Mouse (Mus musculus) spleen, adult 12 weeks (tissue): ENCODE data around the gene Zfp580.
"Not testable (repeated sequence)": the region's sequence is repeated elsewhere in the genome, so short reads cannot be mapped to it uniquely, and the experiment has no call there.

Experiments
- DNase-seq: peaks from one replicate; pipeline ENCODE4 v3.0.0; 2022; ENCODE audit warnings: low spot score

Gene Zfp580

DNA sequence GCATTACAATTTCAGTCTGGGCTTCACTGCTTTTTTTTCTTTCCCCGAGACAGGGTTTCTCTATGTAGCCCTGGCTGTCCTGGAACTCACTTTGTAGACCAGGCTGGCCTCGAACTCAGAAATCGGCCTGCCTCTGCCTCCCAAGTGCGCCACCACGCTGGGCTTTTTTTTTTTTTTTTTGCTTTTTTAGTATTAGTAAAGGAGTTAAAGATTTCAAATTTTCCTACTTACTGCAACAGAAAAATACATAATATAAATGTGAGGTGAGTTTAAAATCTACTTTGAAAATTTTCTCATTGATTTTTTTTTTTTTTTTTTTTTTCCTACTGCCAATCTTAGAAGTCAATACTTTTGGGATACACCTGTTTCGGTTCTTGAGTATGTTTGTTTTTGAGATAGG is 13.5 kb downstream of the Zfp580 start:
- no peak for DNase-seq

DNA sequence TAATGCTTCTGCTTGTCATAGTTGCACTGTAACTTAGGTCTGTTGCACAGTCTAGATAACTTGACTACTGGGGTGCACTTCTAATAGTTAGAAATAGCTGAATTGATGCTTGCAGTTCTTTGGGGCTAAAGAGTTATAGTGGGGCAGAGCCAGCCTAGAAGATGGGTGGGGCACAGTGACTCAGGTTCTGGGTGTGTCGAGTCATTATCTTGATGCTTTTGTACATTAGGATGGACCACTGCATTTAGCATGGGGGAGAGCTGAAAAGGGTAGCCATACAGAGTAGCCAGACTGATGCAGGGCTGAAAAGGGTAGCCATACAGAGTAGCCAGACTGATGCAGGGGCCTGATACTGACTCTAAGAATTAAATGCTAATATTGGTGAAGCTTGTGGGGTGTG is 22.2 kb downstream of the Zfp580 start:
- no peak for DNase-seq

DNA sequence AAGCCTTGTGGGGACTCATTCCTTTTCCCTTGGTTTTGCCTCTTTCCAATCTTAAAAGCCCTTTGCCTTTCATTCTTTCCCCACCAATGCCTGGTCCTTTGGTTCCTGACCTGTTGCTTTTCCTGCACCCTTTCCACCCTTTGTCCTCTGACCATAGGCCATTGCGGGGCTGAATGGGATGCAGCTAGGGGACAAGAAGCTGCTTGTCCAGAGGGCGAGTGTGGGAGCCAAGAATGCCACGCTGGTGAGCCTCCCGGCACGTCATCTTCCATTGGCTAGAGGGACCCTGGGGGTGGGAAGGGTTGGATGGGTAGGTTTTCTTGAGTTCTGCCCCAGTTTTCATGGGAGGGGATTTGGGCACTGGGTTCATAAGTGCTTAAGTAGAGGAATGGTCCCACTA is 23.6 kb downstream of the Zfp580 start:
- DNase-seq = no peak

DNA sequence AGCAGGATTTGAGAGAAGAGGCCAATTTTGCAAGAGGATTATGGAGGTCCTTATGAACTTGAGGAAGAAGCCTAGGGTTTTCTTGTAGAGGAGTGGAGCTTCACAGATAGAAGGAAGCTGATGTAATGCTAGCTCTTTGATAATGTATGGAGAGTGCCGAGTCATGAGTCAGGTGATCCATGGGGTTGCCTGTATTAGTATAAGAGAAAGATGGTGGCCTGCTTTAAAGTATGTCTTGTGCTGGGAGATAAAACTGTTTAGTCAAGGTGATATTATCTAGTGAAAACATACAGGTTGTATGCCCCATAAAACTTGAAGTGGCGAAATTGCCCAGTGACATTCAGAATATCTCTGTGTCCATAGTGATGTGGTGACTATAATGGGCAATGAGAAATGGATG is 25.6 kb downstream of the Zfp580 start:
- no peak for DNase-seq

DNA sequence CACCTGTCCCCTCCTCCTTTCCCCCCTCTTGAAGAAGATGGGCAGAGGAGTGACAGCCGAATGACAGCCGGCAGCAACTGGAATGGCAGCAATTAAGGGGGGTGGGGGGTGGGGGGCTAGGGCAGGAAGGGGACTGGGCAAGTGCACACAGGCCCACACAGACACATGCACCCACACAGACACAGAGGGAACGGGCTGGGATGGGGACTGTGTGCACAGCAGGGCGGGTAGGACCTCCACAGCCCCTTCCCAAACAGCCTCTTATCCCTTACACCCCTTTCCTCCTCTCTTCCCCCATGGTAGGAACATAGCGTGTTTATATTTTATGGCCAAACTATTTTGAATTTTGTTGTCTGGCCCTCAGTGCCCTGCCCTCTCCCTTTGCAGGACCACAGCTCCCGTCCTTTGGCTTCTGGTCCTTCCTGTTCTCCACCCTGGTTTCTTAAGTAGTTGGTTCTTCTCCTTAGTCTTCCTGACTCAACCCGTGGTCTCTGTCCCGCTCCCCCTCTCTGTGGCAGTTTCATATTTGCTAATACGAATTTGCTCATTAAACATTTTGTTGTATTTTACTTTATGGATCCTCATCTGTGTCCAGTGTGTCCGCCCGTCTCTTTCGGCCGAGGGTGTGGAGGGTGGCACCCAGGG is 28.1 kb downstream of the Zfp580 start:
- not testable (repeated sequence) for DNase-seq

DNA sequence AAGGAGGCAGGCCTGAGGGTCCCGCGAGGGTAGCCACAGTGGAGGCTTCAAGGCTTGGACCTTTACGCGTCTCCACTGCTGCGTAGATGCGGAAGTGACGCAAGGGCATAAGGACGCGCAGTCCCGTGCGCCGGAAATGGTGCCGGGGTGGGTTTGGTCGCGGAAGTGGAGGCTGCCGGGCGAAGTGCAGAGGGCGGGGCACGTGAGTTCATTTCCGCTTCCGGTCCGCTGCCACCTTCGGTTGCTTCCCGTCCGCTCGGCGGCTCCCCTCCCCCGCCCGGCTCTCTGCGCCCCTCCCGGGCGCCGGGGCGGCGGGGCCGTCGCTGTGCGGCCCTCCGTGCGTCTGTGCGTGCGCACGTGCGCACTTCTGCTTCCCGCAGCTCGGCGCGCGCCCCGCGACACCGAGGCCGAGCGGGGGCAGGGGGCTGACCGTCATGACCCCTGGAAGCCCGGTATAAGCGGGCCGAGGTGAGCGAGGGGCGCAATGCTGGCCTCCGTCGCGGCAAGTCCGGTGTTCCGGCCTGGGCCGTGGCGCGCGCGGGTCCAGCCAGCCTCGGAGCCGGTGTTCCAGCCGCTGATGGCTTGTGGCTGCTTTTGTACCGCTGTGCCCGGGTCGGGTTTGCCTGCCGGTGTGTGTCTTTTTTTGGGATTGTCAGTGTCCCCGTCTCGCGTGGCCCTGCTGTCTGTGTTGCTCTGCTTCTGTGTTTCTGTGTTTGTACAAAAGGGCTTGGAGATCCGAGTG is 28.8 kb downstream of the Zfp580 start, which contains the start of gene Epn1:
Epn1 (plus strand) TSS at position 226 of the 742 bp plus-strand sequence.
- peak; percentile 89 for DNase-seq

DNA sequence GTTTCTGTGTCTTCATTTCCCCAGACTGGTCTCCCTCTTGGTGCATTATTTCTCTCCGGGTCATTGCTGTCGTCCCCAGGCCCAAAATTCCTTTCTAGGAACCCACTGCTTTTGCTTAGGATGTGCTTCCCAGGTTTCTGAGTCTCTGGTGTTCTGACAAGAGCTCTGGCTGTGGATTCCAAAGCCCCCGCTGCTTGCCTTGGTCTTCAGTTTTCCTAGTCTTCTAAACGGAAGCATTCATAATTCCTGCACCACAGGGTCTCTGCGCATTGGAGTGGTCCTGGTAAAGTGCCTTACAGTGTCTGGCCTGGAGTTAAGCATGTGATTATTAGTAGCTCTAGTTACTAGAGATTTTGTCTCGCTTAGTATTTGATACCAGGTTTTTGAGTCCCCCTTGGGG is 29.5 kb downstream of the Zfp580 start:
- DNase-seq = no peak

DNA sequence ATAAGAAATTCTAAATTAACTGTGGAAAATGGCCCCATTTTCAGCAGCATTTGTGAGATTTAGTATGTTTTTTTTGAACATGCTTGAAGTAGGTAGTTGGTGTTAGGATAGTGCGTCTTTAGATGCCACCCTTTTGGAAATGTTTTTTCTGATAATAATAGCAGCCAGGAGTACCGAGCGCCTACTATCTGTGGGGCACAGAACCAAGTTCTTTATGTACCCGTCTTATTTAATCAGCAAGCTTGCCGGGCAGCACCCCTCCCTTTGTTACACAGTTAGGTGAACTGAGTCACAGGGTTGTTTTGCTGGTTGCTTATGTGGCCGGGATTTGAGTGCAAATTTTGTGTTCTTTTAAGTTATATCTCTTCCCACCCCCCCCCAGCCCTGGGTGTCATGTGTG is 29.9 kb downstream of the Zfp580 start:
- DNase-seq = no peak

DNA sequence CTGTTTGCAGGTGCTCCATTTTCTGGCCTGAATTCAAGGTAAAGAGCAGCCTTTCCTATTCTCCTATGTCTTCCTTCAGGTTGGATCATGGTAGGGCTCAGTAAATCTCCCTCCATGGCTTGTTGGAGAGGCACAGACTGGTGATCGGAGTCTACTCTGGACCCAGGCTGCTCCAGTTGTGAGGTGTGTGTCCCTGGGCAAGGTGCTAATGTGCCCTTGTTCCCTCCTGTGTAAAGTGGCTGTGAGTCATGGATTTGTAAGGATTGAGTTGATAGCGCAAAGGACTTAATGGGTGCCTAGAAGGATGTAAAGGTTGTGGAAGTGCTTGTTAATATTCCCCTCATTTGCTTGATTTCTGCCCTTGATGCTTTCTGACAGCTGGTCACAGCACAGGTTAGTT is 30.6 kb downstream of the Zfp580 start:
- DNase-seq = no peak

DNA sequence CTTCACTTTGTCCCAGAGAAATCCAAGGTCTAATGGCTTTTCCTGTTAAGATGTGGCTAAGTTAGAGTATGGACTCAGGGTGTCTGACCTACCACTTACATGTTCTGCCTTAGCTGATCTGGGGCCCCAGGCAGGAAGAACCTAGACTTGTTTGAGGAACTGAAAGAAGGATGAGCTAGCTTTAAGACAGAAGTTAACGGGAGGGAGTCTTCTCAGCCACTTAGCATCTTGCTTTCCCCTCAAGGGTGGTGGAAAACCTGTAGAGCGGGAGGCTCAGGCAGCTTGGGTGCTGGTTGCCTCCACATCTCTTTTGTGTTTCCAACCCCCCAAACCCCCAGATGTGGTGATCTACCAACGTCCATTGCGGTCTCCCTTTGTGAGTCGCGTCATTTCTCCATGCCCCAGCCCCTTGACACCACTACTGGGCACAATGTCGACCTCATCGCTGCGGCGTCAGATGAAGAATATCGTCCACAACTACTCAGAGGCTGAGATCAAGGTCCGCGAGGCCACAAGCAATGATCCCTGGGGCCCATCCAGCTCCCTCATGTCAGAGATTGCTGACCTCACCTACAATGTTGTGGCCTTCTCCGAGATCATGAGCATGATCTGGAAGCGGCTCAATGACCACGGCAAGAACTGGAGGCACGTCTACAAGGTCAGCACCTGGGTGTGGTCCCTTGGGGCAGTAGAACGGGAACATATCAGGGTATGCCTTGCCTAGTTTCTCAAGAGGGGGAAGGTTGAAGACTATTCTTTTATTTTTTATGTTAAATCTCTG is 32.2 kb downstream of the Zfp580 start:
- no peak for DNase-seq

DNA sequence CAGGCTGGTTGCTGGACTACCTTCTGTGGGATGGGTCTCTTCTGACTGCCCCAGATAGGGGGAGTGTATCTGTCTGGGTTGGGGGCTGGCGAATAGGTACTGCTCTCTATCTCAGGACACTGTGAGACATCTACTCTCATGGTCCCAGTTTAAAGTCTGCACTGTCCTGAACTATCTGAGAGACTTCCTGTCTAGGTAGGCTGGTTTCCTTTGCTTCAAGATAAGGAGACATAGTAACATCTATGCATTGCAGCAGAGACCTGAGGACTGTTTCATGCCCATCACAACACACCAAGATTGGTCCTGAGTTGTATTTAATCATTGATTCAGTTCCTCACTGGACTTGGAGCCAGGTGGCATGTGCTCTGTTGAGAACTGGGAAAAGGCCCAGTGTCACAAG is 34.2 kb downstream of the Zfp580 start:
- DNase-seq = no peak

DNA sequence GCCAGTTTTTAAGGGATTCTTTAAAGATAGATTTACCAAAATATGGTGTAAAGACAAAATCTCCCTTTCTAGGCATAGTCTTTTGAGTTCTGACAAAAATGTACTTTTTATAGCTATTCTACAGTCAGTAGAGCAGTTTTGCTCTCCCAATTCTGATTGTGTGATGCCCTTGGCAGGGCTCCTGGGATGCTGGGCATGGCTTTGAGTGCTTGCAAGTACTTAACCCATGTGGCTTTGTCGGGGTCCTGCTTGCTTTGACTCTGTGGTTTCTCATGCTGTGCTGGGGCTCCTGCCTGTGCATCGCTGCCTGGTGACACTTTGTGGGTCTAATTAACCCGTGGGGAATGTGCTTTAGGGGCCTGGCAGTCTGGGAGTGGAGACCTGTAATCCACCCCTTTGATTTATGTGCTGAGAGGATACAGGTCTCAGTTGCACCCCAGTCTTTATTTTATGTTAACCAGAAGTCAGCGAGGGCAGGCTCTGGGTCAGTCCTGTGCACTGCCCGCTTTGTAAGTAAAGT is 35.6 kb downstream of the Zfp580 start:
- DNase-seq = no peak

DNA sequence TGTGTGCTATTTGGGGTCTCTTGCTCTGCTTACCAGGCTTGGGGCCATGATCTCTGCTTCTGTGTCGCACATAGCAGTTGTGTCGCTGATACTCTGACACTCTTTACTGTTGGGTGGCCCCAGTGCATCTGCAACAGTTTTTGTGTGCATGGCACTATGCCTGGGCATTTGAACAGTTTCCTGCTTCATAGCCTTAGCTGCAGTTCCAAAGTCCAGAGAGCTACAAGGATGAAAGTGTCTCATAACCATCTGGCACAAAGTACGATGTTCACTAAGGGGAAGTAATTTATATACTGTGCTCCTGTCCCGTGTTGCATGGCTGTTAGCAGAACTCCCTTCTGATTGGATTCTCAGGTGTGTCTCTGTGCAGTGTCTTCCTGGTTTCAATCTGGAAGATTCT is 36.5 kb downstream of the Zfp580 start:
- no peak for DNase-seq

DNA sequence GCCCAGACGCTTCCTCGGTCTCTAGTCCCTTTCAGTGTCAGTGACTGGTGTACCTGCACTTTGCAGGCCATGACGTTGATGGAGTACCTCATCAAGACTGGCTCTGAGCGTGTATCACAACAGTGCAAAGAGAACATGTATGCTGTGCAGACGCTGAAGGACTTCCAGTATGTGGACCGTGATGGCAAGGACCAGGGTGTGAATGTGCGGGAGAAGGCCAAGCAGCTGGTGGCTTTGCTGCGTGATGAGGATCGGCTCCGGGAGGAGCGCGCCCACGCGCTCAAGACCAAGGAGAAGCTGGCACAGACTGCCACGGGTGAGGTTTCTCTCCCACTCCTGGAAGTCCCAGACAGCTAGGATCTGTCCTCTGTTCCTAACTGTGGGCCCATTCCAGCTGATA is 38.5 kb downstream of the Zfp580 start:
- DNase-seq = no peak

DNA sequence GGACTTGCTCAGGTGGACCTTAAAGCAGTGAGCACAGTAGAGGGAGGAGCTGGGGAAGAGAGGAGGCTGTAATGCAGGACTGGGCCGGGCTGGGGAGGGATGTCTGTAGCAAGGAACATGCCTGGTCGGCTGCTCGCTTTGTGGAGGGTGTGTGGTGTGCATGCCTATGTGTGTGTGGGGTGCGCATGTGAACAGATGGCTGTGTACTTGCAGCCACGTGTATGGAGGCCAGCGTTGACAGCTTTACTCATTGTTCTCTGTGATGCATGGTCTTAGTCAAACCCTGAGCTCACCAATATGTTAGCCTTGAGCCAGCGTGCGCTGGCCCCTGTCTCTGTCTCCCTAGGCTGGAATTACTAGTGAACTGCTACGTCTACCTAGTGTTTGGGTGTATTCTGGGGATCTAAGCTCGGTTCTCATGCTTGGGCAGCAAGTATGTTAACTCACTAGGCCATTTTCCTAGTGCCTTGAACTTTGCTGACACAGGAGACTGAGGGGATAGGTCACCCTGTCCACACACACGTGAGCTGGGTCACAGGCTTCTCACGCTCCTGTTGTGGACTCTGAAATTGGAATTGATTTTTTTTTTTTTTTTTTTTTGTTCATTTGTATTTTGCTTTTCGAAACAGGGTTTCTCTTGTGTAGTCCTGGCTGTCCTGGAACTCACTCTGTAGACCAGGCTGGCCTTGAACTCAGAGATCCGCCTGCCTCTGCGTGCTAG is 39.8 kb downstream of the Zfp580 start:
- no peak for DNase-seq

DNA sequence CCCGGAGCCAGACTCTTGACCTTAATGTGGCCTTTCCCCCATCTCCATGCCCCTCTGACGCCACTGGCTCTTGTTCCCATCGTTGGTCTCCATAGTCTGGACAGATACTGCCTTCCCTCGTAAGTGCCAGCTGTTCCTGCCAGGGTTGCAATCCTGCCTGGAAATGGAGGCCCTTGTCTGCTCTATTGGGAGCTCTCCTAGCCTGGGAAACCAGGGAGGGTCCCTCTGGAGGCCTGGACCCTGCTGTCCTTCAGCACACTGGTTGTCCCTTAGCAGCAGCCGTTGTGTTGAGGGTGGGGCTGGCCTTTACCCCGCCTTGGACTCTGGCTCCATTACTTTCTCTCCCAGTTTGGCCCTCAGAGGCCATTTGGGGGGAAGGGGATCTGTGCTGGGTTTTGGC is 41.0 kb downstream of the Zfp580 start:
- no peak for DNase-seq

DNA sequence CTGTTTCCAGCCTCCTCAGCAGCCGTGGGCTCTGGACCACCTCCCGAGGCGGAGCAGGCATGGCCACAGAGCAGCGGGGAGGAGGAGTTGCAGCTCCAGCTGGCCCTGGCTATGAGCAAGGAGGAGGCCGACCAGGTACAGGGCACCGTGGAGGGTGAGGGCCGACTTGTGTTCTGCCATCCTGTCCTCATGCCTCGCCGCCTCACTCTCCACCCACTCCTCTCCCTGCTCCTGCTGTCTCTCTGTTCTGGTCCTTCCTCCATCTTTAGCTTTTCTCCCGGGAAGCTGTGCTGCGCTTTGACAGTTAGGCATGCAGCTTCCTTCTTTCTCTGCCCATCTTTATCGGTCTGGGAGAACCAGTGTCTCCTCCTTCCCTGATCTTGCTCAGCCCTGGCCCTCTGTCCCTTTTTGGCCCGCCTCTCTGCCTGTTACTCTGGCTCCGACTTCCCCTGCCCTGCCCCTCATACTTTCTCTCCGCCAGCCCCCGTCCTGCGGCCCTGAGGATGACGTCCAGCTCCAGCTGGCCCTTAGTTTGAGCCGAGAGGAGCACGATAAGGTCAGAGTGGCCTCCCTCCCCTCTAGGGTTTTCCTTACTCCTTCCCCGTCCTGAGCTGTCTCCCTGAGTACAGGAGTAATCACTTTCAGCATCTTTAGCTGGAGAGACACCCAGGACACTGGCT is 41.6 kb downstream of the Zfp580 start:
- no peak for DNase-seq

DNA sequence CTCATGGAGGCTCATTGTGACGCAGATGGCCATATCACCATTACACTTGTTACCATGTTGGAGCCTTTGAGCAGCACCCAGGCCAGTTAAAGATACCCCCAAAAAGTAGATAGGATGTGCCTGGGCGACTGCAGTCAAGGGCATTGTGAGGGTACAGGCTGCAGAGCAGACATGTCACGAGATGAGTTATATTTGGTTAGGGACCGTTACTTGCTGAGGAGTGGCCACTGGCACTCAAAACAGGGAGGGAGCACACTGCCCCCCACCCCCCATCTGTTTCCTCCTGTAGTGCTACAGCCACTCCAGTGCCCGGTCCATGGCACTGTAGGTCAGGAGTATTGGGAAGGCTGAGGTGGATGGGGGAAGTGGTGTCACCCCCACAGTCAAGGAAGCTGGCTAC is 47.4 kb downstream of the Zfp580 start:
- DNase-seq = no peak

DNA sequence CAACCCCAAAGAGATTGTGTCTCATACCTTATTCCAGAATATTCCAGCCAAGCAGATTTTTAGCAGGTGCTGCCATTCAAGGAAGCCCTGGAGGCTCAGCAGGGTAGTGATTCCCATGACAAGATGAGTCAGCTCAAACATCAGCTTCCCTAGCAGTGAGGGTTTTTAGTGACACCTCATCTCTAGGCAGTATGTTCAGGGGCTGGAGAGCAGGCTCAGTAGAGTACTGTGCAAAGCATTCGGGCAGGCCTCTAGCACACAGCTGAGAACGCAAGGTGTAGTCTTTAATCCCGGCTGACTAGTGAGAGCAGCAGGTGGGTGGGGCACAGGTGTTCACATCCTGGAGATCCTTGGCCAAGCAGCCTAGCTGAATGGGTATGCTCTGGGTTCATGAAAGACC is 48.5 kb downstream of the Zfp580 start:
- no peak for DNase-seq

DNA sequence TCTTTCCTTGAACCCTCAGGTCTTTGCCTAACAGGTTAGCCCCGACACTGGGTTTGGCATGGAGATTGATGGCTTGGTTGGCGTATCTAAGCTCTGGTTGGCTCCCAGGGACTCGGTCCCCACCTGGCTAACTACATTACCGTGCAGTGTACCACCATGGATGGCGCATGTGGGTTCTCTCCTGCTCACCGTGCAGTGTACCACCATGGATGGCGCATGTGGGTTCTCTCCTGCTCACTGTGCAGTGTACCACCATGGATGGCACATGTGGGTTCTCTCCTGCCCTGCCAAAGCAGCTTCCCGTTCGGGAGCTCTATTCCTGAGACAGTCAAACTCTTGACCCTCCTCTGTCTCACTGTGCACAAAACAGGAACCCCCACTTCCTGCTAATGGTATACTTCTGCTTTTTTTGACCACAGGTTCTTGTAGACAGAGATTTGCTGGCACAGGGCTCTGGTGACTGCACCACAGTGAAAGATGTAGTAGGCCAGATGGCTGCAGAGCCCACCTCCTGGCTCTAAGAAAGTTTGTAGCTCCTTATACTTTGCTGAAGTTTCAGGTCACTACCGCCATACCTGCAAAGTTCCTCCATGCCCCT is 49.8 kb downstream of the Zfp580 start:
- no peak for DNase-seq

DNA sequence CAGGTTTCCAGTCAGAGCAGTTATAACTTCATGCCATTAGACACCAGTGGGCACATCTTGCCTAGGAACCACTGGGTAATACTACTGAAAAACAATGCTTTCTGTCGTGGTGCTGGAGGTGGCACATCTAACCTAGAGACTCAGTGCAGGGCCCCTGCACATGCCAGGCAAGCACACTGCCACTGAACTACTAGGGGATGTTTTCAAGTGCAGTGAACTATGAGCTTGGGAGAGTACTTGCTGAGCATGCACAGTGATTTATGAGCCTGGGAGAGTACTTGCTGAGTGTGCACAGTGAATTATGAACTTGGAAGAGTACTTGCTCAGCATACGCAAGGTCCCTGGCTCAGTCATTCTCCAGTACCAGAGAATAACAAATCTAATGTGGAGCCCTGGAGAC is 51.2 kb downstream of the Zfp580 start:
- DNase-seq = no peak
